Comparison of ENCODE assay signal across 17 mouse cellular contexts in the genomic region with DNA sequence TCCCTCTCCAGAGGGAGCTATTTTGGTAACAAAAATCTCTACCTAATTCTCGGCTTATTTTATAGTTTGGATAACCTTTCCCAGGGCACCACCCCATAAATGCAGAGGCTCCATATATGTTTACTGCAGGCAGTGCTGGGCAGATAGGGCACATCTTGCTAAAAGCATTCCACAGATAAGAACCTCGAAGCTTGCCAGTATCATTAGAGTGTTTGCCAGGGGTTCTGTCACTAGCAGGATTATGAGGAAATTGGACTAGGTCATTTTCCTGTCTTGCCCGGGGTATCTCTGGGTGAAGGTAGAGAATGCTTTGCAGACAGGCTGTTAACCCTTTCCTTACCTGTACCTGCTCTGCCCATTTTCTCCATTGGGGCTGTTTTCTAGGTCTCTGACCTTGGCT.
A peak's percentile ranks its signal among the peaks of the same experiment; 100 is the strongest.
DNase-seq lines count a peak whose midpoint lies in the region; TF ChIP-seq lines count a peak whose summit lies in the region.
"Had no signal": no experiment of that assay in that cellular context is flagged by ENCODE, and none has a peak within 500 bp of the region (broad histone marks: within the 10 kb centered on the region; RNA-seq: fewer than 3 reads in every experiment).

No protein-coding gene starts in this region.

- peaks cover 12% of the 10 kb centered on the region for H3K4me1 ChIP-seq in heart, adult 2 months (ENCODE audit: control insufficient read depth, insufficient read depth, low read length)

- DNase-seq in heart, adult 2 months = peak in 1 of 2 experiments; percentile 28
- DNase-seq in heart, postnatal 25 days (ENCODE audit: low spot score) = no peak
- DNase-seq in MN1 (ENCODE audit: low spot score) = peak; percentile 16
- peak; percentile 24 for DNase-seq in adrenal gland, postnatal 10 days
- peak; percentile 36 for DNase-seq in heart, postnatal 4 days
- no peak for DNase-seq in layer of hippocampus, adult 2 months (ENCODE audit: low spot score in 2 of 2)
- DNase-seq in layer of hippocampus, adult 9-11 months = no peak
- no peak for DNase-seq in layer of hippocampus, postnatal 25 days (ENCODE audit: extremely low spot score in 1 of 2, low spot score in 1 of 2)
- DNase-seq: cerebellum, adult 8-10 months; kidney, adult 18-20 months; kidney, postnatal 36 days; liver, postnatal 0 days; right cerebral cortex, postnatal 4 days; thymus, adult 18-20 months had no signal

- TF ChIP-seq POLR2A in heart, adult 2 months (IDR thresholded peaks at IDR 0.05; ENCODE audit: insufficient read depth, low read depth, low read length) = no peak

- H3K4me3 ChIP-seq in heart, adult 2 months = no peak overlapping the region
- no peak overlapping the region for H3K4me3 ChIP-seq in layer of hippocampus, adult 2 months
- H3K4me3 ChIP-seq: forebrain, embryonic 13.5 days; limb, embryonic 13.5 days had no signal

- no peaks in the 10 kb centered on the region for H3K27me3 ChIP-seq in heart, adult 2 months (ENCODE audit: control insufficient read depth, insufficient read depth, low read length)
- H3K27me3 ChIP-seq: forebrain, embryonic 13.5 days; limb, embryonic 13.5 days had no signal

- H3K27ac ChIP-seq in heart, adult 2 months = 0 out of 2 replicates have a peak overlapping the region, but pooled peaks have one; percentile 9
- no peak overlapping the region for H3K27ac ChIP-seq in layer of hippocampus, adult 2 months
- H3K27ac ChIP-seq: forebrain, embryonic 13.5 days; limb, embryonic 13.5 days had no signal

- H3K79me2 ChIP-seq in heart, adult 2 months (replicated peaks; ENCODE audit: control insufficient read depth, insufficient read depth, low read length) = no peaks in the 10 kb centered on the region

- intact Hi-C loops in heart, adult 2 months (cut with DNase I) = no loop called here
- intact Hi-C loops in heart, postnatal 25 days (cut with DNase I) = no loop called here

- TF ChIP-seq CTCF in heart, adult 2 months (IDR thresholded peaks at IDR 0.05) = no peak
- TF ChIP-seq CTCF in layer of hippocampus, adult 2 months (conservative IDR thresholded peaks at IDR 0.05) = no peak

- TF ChIP-seq EP300 in heart, adult 2 months (IDR thresholded peaks at IDR 0.05; ENCODE audit: insufficient read depth, low read depth, low read length) = no peak

- peaks cover 5% of the 10 kb centered on the region for H3K36me3 ChIP-seq in heart, adult 2 months (ENCODE audit: control insufficient read depth, insufficient read depth, low read length)
- H3K36me3 ChIP-seq: G1E; limb, embryonic 13.5 days had no signal

- H3K9ac ChIP-seq in heart, adult 2 months (ENCODE audit: low read depth, low read length) = no peak overlapping the region
- H3K9ac ChIP-seq: forebrain, embryonic 13.5 days; limb, embryonic 13.5 days; liver, postnatal 0 days had no signal

- 8% methylated on average over 3 of the region's 3 CpGs for WGBS in heart, adult 2 months

Comparison
In these comparisons a context has a peak if more than half of its experiments do, and no peak if none do; other contexts are left out.
1. DNase-seq: peak in MN1 (single experiment), adrenal gland, postnatal 10 days (single experiment) and heart, postnatal 4 days (single experiment); none in heart, postnatal 25 days (single experiment), layer of hippocampus, adult 2 months (0 of 2), layer of hippocampus, adult 9-11 months (single experiment) and layer of hippocampus, postnatal 25 days (0 of 2).